Mouse (Mus musculus) kidney, adult 18-20 months (tissue): ENCODE results near the gene Hormad2.

Experiments used
- DNase-seq: peaks from one replicate; pipeline ENCODE4 v3.0.0; 2021

Gene Hormad2

GRCm38 (mm10) chr11:4440978-4441377, at the start of gene Hormad2:
TSS of gene Hormad2 (minus strand) at chr11:4441105.
- DNase-seq, result no peak

DNA sequence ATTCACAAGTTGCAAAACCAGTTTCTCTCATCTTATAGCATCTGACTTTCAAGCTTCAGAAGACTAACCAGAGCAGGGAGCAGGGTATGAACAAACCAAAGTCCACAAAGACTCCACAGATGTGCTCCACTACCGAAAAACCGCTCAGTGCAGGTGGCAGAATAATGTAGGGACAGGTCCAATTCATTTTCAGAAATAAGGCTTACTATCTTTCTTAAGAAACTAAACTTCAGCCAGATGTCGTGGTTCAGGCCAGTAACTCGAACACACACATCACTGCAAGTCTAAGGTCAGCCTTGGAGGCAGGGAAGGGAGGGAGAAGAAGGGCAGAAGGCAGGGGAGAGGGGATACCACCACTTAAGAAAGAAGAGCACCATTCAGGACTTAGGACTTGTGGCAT, 48.3 kb upstream of the Hormad2 start:
- no peak for DNase-seq

- no peak for DNase-seq
These were observed 47.9 kb upstream of the Hormad2 start for GRCm38 (mm10) chr11:4488798-4489197.

DNA sequence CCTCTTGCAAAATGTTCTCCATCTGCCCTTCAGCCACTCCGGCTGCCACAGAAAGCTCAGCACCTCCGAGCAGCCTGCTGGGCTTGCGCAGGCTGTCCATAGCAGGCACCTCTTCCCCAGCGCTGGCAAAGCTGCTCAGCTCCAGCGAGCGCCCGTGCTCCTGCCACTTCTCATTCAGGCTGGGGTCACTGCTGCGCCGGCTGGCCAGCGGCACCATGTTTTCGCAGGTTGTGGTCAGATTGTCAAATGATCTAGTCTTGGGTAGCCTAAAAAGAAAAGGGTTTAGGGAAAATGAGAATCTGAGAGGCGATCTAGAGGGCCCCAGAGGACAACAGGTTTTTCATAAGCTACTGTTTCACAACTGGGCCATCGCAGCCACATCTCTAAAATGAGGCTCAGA, 47.5 kb upstream of the Hormad2 start:
- no peak for DNase-seq

DNA sequence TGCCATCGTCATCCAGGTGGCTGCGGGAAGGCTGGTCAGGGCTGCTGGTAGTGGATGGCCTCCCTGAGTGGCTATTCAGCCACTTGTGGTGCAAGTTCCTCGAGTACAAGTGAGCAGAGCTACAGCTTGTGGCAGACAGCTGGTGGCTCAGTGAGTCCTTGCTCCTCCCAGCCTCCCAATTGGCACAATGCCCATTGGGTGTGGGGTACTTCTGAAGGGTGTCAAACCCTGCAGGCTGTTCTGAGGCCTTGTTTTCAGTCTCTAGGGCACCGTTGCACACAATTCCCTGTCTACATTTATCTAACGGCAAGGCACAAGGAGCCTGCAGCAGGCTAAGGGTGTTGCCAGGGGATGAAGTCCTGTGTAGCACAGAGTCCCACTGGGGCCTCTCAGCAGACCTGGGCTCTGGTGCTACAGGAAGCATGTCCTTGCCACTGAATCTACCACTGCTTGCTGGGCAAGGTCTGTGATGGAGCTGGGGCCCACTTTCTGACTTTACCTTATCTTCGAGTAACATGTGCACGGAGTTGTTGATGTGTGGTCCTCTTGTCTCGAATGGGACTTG, 46.6 kb upstream of the Hormad2 start:
- DNase-seq, result no peak

DNA sequence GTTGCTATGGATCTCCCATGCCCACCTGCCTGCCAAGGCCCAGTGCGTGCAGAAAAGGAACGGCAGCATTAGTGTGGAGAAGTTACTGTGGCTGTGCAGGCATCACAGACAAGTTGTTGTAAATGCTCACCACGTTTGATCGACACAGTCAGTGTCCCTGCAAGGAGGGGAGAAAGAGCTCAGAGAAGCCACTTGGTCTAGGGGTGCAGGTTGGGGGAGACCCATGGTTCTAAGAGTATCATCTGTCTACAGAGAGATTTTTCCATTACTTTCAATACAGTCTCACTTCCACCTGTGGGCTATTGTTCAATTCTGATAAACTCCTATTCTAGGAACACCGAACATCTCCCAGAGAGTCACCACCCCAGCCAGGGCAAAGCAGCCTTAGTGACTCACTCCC, 43.6 kb upstream of the Hormad2 start:
- DNase-seq, result no peak

DNA sequence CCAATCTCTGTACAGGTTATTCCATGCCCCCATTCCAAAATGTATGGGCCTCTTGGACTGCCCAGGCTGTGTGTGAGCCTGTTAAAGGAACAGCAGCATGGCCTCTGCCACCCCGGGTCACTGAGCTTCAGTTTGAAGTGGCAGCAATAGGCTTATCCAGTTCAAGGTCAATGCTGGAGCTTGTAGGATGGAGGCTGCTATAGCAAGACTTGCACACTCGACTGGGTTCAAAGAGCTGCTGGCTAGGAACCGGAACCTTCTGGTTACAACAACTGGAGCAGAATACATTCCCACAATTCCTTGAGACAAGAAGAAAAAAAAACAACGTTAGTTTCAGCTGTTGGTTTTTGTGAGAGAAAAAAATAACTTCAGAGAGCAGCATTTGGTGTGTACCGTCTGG, 41.7 kb upstream of the Hormad2 start:
- no peak for DNase-seq

DNA sequence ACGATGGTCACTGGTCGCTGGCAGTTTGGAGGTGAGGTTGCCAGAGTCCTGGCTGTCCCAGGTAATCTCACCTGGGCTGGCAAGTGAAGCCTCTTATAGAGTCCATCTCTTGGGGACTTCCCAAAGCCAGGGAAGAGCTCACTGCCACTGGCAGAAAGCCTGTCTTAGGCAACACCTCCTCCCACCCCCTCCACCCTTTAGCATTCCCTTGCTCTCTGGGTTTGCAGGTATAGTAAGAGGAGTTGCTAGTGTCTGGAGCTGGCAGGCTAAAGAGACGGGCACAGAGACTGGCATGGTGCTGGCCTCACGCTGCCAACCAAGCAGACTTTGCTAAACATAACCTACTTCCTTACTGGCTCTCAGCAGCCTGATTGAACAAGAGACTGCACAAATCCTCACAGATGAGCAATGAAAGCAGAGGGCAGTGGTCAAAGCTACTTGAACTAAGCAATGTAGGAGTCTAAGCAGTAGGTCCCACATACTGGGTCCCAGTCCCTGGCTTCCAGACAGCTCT, 35.3 kb upstream of the Hormad2 start:
- no peak for DNase-seq

- no peak for DNase-seq
These were observed 31.7 kb upstream of the Hormad2 start for GRCm38 (mm10) chr11:4472464-4473179.

DNA sequence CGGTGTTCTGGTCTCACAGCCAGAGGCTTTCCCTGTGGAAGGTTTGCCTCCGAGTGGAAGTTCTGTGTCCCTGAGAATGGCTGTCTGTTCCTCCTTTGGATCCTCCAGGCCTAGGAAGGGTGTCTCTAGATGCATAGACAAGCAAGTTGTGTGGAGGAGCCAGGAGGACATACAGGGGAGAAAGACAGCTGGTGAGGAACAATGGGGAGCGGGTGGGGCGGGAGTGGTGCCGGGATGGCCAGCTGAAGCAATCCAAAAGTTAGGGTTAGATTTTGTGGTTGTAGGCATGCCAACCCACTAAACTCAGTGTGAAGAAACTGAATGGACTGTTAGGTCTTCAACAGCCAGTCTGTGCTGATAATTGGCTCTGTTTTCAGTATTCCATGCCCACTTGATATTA, 30.8 kb upstream of the Hormad2 start:
- no peak for DNase-seq

DNA sequence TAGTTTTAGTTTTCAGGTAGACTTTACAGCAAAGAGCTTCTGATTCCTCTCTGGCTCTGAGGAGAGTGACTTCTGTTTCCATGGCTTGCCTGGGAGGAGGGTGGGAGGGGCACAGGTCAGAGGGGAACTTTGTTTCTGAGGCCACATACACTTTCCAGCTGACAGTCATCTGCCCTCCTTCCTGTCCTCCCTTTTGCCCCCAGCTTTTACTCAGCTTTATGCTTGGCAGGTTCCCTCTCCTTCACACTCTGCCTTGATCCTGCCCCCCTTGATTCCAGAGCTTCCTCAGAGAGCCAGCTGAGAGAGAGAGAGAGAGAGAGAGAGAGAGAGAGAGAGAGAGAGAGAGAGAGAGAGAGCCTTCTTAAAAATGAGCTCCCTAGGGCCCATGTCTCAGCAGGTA, 30.3 kb upstream of the Hormad2 start:
- DNase-seq, result no peak

DNA sequence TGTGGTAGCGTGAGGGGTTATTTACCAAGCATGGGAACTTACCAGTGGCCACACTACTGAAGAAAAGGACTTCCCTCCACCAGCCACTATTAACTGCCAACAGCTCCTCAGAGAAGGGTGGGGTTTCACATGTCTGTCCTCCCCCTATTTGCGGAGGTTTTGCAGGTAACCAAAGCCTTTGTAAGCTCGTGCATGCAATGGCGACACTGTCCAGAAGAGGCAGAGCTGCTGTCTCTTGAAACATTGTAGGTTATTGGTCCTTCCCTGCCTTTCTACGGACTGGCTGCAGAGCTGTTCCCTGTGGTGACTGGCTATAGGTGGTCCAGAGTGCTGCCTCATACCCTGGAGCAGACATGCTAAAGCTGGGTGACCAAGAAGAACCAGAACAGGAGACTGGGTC, 28.2 kb upstream of the Hormad2 start:
- no peak for DNase-seq

DNA sequence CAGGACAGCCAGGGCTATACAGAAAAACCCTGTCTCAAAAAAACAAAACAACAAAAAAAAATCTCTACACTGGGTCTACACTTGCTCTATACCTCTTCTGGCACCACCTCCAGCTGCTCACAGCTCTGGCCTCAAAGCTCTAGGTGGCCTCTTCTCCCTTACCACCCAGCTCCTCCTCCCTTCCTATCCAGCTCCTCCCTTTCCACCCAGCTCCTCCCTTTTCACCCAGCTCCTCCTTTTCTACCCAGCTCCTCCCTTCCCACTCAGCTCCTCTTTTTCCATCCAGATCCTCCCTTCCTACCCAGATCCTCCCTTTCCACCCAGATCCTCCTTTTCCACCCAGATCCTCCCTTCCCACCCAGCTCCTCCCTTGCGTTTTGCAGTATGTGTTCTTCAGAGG, 26.5 kb upstream of the Hormad2 start:
- DNase-seq, result no peak

DNA sequence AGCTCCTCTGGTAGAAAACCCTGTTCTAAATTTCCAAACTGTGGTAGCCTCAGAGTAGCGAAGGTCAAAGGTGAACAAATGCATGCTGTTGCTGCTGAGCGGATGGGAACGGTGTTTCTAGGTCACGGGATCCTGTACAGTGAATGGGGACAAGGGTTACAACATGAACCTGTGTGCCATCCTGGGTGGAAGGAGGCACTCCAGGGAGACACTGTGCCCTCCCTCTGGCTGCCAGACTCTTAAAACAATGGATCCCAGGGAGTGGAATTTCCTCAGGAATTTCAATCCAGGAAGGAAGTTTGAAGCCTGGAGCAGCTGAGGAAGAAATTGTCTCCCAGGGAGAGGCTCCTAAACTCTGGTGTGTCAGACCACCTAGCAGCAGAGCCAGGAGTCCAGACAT, 25.3 kb upstream of the Hormad2 start:
- DNase-seq, result no peak

- no peak for DNase-seq
These were observed 23.7 kb upstream of the Hormad2 start for GRCm38 (mm10) chr11:4464616-4465015.

- DNase-seq, result no peak
These were observed 23.3 kb upstream of the Hormad2 start for GRCm38 (mm10) chr11:4464186-4464585.

DNA sequence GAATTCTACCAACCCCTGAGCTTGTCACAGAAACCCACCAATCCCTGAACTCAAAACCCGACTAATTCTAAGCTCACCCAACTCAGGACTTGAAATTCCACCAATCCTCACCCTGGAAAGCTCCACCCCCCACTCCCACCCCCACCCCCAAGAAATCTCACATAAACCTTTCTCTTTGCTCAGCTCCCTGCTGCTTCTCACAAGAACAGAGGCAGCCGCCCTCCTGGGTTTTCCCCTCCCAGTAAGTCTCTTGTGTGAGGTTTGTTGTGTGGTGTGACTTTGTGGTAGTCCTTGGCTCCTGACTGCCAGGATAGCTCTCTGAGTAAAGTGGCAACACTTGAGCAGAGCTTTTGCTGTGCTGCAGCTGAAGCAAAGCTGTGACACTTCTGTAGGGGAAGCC, 22.0 kb upstream of the Hormad2 start:
- DNase-seq, result no peak

GRCm38 (mm10) chr11:4461154-4461553, 20.2 kb upstream of the Hormad2 start:
- no peak for DNase-seq

DNA sequence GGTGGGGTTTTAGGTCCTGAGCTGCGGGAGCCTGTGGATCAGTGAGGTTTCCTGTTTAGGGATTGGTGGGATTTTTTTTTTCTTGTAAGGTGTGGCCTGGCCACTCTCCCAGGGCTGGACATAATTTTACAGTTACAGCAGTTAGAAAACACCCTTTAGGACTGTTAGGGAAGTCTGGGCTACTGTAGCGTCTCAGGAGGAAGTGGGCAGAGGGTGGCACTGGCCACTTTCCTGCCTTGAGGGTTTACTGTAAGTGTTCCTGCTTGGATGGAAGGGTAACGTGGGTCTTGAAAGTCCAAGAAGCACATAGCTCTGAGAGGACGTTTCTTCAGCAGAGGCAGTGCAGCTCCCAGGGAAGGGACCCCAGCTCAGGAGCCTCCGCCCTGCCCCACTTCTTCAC, 19.7 kb upstream of the Hormad2 start:
- no peak for DNase-seq

GRCm38 (mm10) chr11:4454895-4455535, 14.1 kb upstream of the Hormad2 start:
- no peak for DNase-seq

- DNase-seq, result no peak
These were observed 11.7 kb upstream of the Hormad2 start for GRCm38 (mm10) chr11:4452467-4453184.

- DNase-seq, result peak; percentile 64
These were observed 10.2 kb upstream of the Hormad2 start for GRCm38 (mm10) chr11:4451116-4451515.

GRCm38 (mm10) chr11:4446195-4446868, 5.4 kb upstream of the Hormad2 start:
- no peak for DNase-seq
